Mouse (Mus musculus) cerebellum, postnatal 14 days (tissue): ENCODE measurements around the gene Tmem245.

Experiments
- DNase-seq, 2 experiments: peaks; one replicate each; pipeline ENCODE4 v3.0.0; 2021; ENCODE audit warnings: mixed read lengths in 2 of 2

Gene Tmem245

GRCm38 (mm10) chr4:56946641-56947640 is at the start of gene Tmem245:
TSS of gene Tmem245 (minus strand) at chr4:56947437.
- DNase-seq = peak; percentile 95 to 96

GRCm38 (mm10) chr4:56993331-56993730 is 46.1 kb upstream of the Tmem245 start:
- DNase-seq = no peak

GRCm38 (mm10) chr4:56991951-56992350 is 44.7 kb upstream of the Tmem245 start:
- DNase-seq = no peak

- DNase-seq = peak; percentile 75 to 85
Observed at GRCm38 (mm10) chr4:56990215-56990584, 43.0 kb upstream of the Tmem245 start, which contains the start of gene Frrs1l. TSS of gene Frrs1l (minus strand) at chr4:56990391.

- peak; percentile 69 to 74 for DNase-seq
Observed at GRCm38 (mm10) chr4:56989431-56990214, 42.4 kb upstream of the Tmem245 start.

- no peak for DNase-seq
Observed at GRCm38 (mm10) chr4:56965586-56966179, 18.4 kb upstream of the Tmem245 start.

- DNase-seq = peak; percentile 41 to 66
Observed at GRCm38 (mm10) chr4:56963687-56964086, 16.4 kb upstream of the Tmem245 start.

- no peak for DNase-seq
Observed at GRCm38 (mm10) chr4:56961320-56961925, 14.2 kb upstream of the Tmem245 start.

GRCm38 (mm10) chr4:56957518-56957917 is 10.3 kb upstream of the Tmem245 start:
- DNase-seq = no peak

- no peak for DNase-seq
Observed at GRCm38 (mm10) chr4:56953235-56953634, 6.0 kb upstream of the Tmem245 start.

- no peak for DNase-seq
Observed at GRCm38 (mm10) chr4:56951701-56952100, 4.5 kb upstream of the Tmem245 start.

GRCm38 (mm10) chr4:56949494-56949893 is 2.3 kb upstream of the Tmem245 start:
- DNase-seq = no peak

- DNase-seq = no peak
Observed at GRCm38 (mm10) chr4:56946180-56946579, 1.1 kb downstream of the Tmem245 start.

- no peak for DNase-seq
Observed at GRCm38 (mm10) chr4:56944286-56944685, 3.0 kb downstream of the Tmem245 start.

GRCm38 (mm10) chr4:56943258-56943657 is 4.0 kb downstream of the Tmem245 start:
- DNase-seq = no peak

GRCm38 (mm10) chr4:56942567-56942966 is 4.7 kb downstream of the Tmem245 start:
- no peak for DNase-seq

- no peak for DNase-seq
Observed at GRCm38 (mm10) chr4:56941481-56941880, 5.8 kb downstream of the Tmem245 start.

- no peak for DNase-seq
Observed at GRCm38 (mm10) chr4:56937136-56937535, 10.1 kb downstream of the Tmem245 start.

GRCm38 (mm10) chr4:56935327-56935726 is 11.9 kb downstream of the Tmem245 start:
- no peak for DNase-seq

- no peak for DNase-seq
Observed at GRCm38 (mm10) chr4:56933154-56933553, 14.1 kb downstream of the Tmem245 start.

- no peak for DNase-seq
Observed at GRCm38 (mm10) chr4:56932096-56932495, 15.1 kb downstream of the Tmem245 start.

GRCm38 (mm10) chr4:56930312-56930711 is 16.9 kb downstream of the Tmem245 start:
- DNase-seq = no peak

GRCm38 (mm10) chr4:56926971-56927370 is 20.3 kb downstream of the Tmem245 start:
- DNase-seq = no peak
